Mouse (Mus musculus) gastrocnemius, postnatal 36 days (tissue): ENCODE data around the gene Matn3. TPM values are rescaled to one million over a fixed set of nuclear protein-coding genes. Genes with fewer than 3 reads are reported as not detected.
A peak's percentile ranks its signal among the peaks of the same experiment; 100 is the strongest.
"Not testable (repeated sequence)": the region's sequence is repeated elsewhere in the genome, so short reads cannot be mapped to it uniquely, and the experiment has no call there.

Experiments
- DNase-seq, 2 experiments: peaks; one replicate each; pipeline ENCODE4 v3.0.0; 2022
- intact Hi-C: fragments of 180-260 bp; cut with DNase I; formaldehyde crosslinking; loops from one replicate; pipeline ENCODE4 v1.15.1; 2025
- total RNA-seq, 2 experiments: library from RNA; stranded (reverse); gene quantifications; 2 replicates each; pipeline ENCODE4 v1.2.3; 2021

Gene Matn3
- total RNA-seq, 2 experiments from 2014 or later, result 0.12 to 0.59 TPM

DNA sequence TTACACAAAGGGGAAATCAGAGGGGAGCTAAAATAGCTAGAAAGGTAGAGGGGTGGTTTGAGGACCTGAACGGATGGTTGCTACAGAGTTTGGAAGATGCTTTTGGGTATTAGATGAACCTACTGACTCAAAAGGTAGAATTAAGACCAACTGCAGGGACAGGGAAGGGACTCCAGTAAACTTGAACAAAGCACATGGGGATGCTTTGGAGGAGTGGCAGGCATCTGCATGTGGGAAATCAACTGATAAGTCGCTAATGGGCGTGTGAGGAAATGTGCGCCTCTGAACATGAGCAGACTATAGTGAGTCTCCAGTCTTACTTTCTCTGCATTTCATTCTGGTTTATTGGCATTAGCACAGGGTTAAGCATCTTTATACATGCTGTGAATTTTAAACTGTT, 16.6 kb upstream of the Matn3 start:
- intact Hi-C loops, result no loop called here
- DNase-seq, result no peak

- peak in 1 of 2 experiments; percentile 19 for DNase-seq
- intact Hi-C loops, result loop anchor here (5.0 kb wide), 1 partner anchor 48 kb away; no protein-coding TSS in a partner anchor
Measured at GRCm38 (mm10) chr12:8935349-8935748, 12.4 kb upstream of the Matn3 start.

DNA sequence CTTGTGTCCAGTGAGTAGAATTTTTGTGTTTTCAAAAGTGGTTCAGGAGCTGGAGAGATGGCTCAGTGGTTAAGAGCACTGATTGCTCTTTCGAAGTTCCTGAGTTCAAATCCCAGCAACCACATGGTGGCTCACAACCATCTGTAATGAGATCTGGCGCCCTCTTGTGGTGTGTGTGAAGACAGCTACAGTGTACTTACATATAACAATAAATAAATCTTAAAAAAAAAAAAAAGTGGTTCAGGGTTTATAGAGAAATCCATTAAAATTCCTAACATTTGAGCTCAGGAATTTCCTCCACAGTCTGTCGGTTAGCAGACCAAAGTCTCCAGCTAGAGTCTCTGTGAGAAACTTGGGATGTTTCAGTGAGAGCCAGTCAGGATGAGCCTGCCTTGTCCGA, 11.5 kb upstream of the Matn3 start:
- DNase-seq, result not testable (repeated sequence)
- intact Hi-C loops, result loop anchor here (5.0 kb wide), 1 partner anchor 49 kb away; no protein-coding TSS in a partner anchor

DNA sequence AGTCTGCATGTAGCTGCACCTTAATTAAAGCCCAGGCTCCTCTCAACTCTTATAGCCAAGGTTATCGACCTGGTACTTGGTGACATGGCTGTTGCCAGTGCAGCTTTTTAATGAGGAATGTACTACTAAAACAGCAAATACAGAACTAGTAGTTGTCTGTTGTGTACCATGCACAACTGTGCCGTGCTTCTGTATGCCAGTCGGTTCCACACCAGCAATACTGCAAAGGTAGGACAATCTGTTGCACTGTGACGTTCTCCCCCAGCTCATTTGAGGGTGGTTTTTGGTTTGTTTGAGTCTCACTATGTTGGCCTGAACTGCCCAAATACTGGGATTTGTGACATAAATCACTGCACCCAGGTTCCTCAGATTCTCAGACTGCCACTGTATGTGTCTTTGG, 8.2 kb upstream of the Matn3 start:
- no peak for DNase-seq
- intact Hi-C loops, result loop anchor here (5.0 kb wide), 1 partner anchor 52 kb away; no protein-coding TSS in a partner anchor

DNA sequence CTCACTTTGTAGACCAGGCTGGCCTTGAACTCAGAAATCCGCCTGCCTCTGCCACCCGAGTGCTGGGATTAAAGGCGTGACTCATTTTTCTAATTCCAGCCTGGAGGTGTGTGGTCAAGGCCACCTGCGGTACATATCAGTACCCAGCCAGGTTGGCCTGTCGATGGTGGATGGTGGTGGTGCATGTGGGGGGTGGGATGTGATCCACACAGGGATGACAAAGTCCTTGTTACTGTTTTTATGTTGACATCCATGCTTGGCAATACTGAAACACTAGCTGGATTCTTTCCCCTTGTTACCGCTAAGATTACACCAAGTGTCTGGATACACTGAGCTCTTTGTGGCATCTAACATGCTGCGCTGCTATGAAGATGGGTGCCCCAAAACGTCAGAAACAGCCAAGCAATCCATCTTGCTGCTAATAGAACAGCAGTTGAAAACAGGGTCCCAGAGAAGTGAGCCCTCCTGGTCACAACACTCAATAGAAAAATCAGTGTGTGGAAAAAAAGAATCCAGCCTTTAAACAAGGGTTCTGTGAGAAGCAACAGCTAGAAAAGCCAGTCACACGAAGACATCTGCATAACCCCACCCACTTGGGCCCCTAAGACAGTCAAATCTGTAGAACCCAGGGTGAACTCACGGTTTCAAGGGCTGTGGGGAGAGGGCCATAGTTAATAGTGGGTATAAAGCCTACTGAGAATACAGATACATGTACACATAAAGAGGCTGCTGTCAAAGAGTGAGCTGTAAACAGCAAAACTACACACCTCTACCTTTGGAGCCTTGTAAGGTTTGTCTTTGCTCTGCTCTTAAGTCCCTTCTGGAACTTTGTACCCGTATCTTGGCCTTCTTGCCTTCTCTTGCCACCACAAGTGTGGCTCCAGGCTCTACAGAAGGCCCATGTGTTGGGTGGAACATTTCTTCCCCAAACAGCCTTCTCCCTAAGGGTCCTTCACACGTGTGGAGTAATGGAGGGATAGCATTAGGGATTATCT, 7.4 kb upstream of the Matn3 start:
- intact Hi-C loops, result no loop called here
- no peak for DNase-seq

DNA sequence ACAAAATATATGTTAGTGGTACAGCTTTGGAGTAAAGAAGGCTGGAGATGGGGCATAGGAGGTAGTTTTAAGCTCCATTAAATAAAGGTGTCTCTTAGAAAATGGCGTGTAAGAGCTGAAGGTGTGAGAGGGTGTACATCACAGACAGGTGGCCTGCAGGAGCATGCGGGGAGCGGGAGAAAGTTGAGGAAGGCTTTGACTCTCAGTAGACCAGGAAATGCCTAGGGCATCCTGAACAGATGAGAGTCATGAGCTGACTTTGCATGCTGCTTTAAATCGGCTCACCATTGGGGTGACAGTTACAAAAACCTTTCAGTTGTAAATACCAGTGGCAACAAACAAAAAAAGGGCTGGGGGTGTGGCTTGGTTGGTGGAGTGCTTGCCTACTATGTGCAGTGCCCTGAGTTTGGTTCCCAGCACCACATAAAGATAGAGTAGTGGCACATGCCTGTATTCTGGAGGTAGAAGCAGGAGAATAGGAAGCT, 6.6 kb upstream of the Matn3 start:
- intact Hi-C loops, result no loop called here
- DNase-seq, result no peak

- DNase-seq, result no peak
- intact Hi-C loops, result no loop called here
Measured at GRCm38 (mm10) chr12:8941699-8942392, 5.9 kb upstream of the Matn3 start.

DNA sequence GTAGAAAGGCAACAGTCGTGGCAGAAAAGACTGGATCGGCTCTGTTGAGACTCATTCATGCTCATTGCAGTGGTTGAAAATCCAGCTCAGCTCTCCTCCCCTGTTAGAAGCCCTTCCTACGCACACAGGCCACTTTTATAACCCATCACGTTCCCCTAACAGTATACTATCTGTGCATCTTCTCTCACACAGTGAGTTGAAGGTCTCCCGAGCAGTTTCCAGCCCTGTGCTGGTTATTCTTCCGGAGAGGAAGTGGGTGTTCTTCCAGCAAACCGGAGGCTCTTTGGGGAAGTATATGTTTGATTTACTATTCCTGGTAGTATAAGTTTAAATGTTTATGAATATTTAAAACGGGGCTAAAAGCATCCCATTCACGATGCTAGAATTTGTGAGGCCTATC, 566 bp upstream of the Matn3 start:
- no peak for DNase-seq
- intact Hi-C loops, result no loop called here

DNA sequence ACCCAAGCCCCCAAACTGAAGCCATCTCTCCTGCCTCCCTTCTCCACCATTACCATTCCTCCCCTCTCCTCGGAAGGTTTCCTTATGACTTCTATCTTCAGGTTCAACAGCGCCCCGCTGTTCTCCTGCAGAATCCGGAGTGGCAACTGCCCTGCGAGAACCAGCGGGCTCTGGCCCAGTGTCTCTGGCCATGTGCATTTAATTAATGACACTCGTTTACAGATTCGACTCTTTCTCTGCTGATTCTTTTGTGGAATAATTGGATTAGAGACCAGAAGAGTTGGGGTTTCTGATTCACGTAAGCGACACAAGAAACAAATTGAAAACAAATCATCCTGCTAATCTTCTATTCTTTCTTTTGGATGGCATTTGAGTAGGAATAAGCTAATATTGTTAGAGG, 5.4 kb downstream of the Matn3 start:
- intact Hi-C loops, result no loop called here
- no peak for DNase-seq

GRCm38 (mm10) chr12:8954161-8954561, 6.4 kb downstream of the Matn3 start:
- no peak for DNase-seq

DNA sequence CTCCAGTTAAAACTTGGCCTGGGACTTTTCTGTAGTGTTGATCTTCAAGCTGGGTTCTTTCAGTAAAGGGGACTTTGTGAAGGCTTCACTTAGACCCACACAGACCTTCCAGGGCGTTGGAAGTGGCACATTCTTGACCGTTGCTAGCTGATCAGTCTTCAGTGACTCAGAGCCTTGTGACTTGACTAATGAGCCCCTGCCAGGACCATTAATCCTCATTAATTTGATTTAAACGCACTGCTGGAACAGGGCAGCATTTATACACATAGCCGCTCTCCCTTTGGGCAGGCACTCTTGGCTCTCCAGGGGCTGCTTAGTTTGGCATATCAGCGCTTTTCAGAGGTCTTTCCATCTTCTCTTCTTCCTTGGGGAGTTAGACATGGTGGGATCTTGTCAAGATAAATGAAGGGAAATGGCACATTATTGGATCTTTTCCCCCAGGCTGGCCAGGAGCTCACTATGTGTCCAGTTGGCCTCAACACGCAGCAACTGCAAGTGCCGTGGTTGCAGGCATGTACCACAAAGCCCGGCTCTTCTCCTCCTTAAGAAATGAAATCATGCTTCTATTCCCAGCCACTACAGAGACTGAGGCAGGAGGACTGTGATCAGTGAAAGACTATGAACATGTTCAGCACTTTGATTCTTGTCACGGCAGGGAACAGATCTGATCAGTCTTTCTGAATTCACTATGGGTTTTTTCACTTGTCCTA, 14.0 kb downstream of the Matn3 start:
- no peak for DNase-seq
- intact Hi-C loops, result no loop called here

More at GRCm38 (mm10) chr12:8954161-8954561, 6.4 kb downstream of the Matn3 start:
- intact Hi-C loops, result no loop called here

DNA sequence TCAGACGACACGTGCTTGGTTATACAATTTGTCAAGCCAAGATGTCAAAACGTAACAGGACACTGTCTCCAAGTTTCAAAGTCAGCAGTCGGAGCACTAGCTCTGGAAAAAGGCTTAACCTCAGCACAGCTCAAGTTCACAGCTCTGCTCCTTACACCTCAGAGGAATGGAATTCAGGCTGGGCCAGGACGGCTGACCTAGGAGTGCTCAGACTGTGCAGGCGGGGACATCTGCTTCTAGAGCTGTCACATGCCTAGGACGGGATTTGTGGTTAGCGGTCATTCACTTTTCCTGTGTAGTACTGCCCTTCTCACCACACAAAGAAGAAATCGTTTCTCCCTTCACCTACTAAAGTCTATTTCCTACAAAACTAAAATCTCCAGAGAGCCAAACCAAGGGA, 22.1 kb downstream of the Matn3 start:
- peak; percentile 37 to 62 for DNase-seq
- intact Hi-C loops, result no loop called here

GRCm38 (mm10) chr12:8973820-8974465, 26.2 kb downstream of the Matn3 start, which contains the start of gene Wdr35:
Wdr35 (plus strand) TSS chr12:8973892.
- intact Hi-C loops, result no loop called here

GRCm38 (mm10) chr12:8975076-8975475, 27.3 kb downstream of the Matn3 start:
- intact Hi-C loops, result no loop called here

More at GRCm38 (mm10) chr12:8973820-8974465, 26.2 kb downstream of the Matn3 start, which contains the start of gene Wdr35:
- DNase-seq, result peak; percentile 86 to 91

DNA sequence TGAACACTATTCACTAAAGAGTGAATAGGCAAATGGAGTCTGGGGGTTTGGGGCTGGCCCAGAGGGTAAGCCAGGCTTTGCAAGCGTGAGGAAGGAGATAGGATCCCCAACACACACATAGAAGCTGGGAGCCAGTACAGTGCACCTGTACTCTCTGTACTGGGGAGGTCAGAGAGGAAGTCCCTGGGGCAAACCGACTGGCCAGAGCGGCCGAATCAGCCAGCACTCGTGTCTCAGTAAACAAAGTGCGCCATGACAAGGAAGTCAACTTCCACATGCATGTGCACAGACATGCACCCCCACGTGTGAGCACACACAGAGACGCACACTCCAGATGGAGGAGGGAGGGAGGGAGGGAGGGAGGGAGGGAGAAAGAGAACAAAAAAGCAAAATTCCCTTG, 45.5 kb downstream of the Matn3 start:
- no peak for DNase-seq
- intact Hi-C loops, result no loop called here

More at GRCm38 (mm10) chr12:8975076-8975475, 27.3 kb downstream of the Matn3 start:
- DNase-seq, result no peak

DNA sequence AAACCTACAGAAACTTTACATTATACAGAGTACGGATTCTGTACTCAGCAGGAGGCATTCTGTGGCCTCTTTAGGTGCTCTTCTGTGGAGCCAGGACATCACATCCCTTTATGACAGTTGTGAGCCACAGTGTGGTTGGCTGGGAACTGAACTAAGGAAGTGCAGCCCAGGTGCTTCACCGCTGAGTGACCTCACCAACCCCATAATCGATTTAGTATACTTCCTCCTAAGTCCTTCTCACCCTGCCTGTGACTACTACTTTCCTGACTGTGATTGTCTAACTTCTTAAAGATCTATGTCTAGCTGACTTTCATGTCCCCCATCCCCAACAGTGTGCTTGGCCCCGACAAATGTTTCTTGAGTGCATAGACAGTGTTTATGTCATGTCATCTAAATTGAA, 50.6 kb downstream of the Matn3 start:
- intact Hi-C loops, result no loop called here
- no peak for DNase-seq

DNA sequence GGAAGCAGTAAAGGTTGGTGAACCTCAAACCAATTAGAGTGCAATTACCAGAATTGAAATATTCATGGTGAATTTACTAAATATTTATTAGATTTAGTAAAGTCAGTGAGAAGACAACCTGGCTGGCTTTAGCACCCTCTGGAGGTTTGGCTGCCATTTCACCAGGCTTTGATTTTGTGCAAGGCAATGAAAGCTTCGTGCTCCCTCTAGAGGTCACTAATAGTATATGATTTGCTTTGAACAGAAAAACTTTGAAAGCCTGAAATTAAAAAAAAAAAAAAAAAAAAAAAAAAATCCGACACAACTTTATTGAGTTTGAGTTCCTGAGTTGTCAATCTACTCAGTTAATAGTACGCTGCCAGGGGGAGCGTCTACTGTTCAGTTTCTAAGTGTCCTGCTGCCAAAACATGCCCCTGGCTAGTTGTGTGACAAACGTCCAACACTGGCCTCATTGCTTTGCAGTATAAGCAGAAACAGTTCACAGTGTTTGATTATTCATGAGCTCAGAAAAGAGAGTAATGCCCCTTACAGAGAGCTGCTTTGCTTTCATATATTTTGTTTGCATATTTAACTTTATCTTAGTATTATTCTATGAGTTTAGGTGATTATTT, 54.4 kb downstream of the Matn3 start:
- peak in 1 of 2 experiments; percentile 59 for DNase-seq
- intact Hi-C loops, result loop anchor here (1.0 to 10.0 kb wide), 3 partner anchors 113 to 307 kb away; partner anchors contain the start of gene Sdc1

- intact Hi-C loops, result loop anchor here (10.0 kb wide), 1 partner anchor 312 kb away; no protein-coding TSS in a partner anchor
Measured at GRCm38 (mm10) chr12:9007146-9007545, 59.4 kb downstream of the Matn3 start.

DNA sequence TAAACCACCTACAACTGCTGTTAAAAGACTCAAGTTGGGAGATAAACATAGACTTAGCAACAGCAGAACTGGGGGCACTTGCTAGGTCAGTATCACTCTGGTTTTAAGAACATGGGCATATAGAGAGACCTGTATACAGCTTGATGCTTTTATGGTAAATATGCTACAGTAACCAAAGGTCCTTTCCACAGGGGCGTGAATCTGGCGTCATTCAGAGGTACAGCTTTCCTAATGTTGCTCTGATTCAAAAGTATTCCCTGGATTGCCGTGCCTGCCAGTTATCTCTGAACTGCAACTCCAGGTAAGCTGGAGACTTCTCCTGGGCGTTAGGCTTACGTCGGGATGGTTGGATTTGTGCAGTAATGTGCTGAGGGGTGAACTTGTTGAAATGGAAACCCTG, 60.1 kb downstream of the Matn3 start:
- intact Hi-C loops, result loop anchor here (10.0 kb wide), 1 partner anchor 313 kb away; no protein-coding TSS in a partner anchor
- DNase-seq, result no peak

More at GRCm38 (mm10) chr12:9007146-9007545, 59.4 kb downstream of the Matn3 start:
- DNase-seq, result no peak
